Mouse (Mus musculus): ENCODE measurements around the gene Rc3h1.

DNA sequence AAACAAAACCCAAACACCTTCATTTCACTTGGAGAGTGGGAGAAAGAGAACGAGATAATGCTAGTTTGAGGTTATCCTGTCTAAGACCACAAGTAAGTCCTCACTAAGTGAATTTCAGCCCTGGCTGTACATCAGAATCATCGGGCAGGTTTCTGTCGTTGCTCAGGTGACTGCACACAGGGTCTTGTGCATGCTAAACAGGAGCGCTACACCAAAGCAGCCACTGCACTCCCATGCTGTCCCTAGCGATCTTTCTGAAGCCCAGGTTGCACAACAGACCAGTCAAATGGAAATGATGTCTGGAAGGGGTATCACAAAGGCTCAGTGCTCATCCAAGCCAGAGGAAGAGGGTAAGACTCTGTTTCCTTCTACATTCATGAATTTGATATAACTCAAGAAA, 100.3 kb downstream of the Rc3h1 start:
- TF ChIP-seq CTCF (IDR thresholded peaks at IDR 0.05; ENCODE audit: low read depth), result no peak
- TF ChIP-seq EP300 (IDR thresholded peaks at IDR 0.05; ENCODE audit: low read depth), result no peak
